Mouse (Mus musculus): Measurements from ENCODE around the gene Sh2b1. TPM values are rescaled to one million over a fixed set of nuclear protein-coding genes. Genes with fewer than 3 reads are reported as not detected.
"Not testable (repeated sequence)": the region's sequence is repeated elsewhere in the genome, so short reads cannot be mapped to it uniquely, and the experiment has no call there.

The Sh2b1 gene
- polyA plus RNA-seq, 1 experiment from 2014 or later, result 55.5 TPM

DNA sequence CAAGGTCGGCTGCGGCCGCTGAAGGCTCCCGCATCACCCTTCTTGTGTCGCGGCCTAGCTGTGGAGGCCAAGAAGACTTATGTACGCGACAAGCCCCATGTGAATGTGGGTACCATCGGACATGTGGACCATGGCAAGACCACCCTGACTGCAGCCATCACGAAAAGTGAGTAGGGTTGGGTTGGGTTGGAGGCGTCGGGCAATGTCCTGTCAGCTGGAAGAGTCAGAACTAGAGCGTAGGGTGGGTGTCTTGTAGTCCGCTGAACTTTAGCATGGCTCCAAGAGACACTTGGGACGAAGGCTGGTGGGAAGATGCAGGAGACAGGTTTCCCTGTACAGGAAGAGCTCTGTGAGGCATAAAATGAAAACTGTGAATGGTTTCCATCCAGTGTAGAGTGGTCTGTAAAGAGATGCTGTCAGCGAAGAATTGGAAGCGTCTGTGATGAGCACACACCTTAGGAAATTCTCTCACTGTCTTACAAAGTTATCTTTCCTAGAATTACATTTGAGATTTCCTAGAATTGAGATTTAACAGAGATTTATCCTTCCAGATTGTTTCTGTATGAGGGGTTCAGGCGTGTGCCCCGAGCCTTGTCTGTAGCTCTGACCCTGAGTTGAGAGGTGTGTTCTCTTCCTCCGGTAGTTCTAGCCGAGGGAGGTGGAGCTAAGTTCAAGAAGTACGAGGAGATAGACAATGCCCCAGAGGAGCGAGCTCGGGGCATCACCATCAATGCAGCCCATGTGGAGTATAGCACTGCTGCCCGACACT lies 12.6 kb upstream of the Sh2b1 start:
- ATAC-seq (ENCODE audit: insufficient read depth, low FRiP score, low TSS enrichment), result peak; percentile 16; the same call in 1 of the 2 replicates
- H3K36me3 ChIP-seq (ENCODE audit: control insufficient read depth, insufficient read depth, low read length); DNase-seq (ENCODE audit: low spot score); H3K27ac ChIP-seq (ENCODE audit: low read depth, low read length); H3K9me3 ChIP-seq (ENCODE audit: control insufficient read depth, low read length); H3K27me3 ChIP-seq (ENCODE audit: control insufficient read depth, insufficient read depth, low read length); H3K4me1 ChIP-seq (ENCODE audit: control insufficient read depth, insufficient read depth, low read length): not testable (repeated sequence)
- H3K4me2 ChIP-seq (ENCODE audit: low read depth), result peak overlapping the region; percentile 94
- peak overlapping the region; percentile 62 for H3K4me3 ChIP-seq (ENCODE audit: low read depth, low read length)
- peak overlapping the region; percentile 53 for H3K9ac ChIP-seq (ENCODE audit: low read length)
- 23% methylated on average over 20 of the region's 25 CpGs for WGBS

DNA sequence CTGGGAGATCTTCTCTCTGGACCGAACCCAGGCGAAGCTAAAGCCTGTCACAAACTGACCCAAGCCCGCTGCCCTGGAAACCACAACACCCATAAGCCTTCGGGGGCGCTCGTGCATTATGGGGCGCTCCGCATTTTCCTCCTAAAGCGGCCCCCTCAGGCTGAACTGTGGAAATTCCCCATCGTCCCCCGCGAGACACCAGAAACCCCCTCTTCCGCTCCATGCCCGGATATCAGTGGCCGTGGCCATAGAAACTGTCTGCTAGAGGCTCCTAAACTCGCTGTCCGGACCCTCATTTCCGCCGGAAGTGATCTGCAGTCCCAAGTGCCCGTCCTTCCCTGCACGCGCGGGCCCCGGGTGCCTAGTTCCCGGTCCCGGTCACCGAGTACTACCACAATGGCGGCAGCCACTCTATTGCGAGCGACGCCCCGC lies 11.8 kb upstream of the Sh2b1 start, which contains the start of gene Tufm:
TSS of gene Tufm (plus strand) at position 310 of the 432 bp plus-strand sequence.
- Histone ChIP-seq H3K36me3 (ENCODE audit: control insufficient read depth, insufficient read depth, low read length) (peaks cover 2% of the 10 kb centered on the region), H3K4me2 (ENCODE audit: low read depth) (peak within 1 kb of the TSS; percentile 94), H3K9me3 (ENCODE audit: control insufficient read depth, low read length) (no peaks in the 10 kb centered on the region), H3K4me1 (ENCODE audit: control insufficient read depth, insufficient read depth, low read length) (peaks cover 8% of the 10 kb centered on the region; the same call in 1 of the 2 replicates), H3K27ac (ENCODE audit: low read depth, low read length) (peak within 1 kb of the TSS; percentile 56; the same call in 1 of the 2 replicates), H3K4me3 (ENCODE audit: low read depth, low read length) (peak within 1 kb of the TSS; percentile 62), H3K9ac (ENCODE audit: low read length) (peak within 1 kb of the TSS; percentile 53), H3K27me3 (ENCODE audit: control insufficient read depth, insufficient read depth, low read length) (no peaks in the 10 kb centered on the region)
- peak; percentile 94 for DNase-seq (ENCODE audit: low spot score)
- peak; percentile 88 for ATAC-seq (ENCODE audit: insufficient read depth, low FRiP score, low TSS enrichment)
- WGBS, result under 1% methylated on average over 32 of the region's 32 CpGs

DNA sequence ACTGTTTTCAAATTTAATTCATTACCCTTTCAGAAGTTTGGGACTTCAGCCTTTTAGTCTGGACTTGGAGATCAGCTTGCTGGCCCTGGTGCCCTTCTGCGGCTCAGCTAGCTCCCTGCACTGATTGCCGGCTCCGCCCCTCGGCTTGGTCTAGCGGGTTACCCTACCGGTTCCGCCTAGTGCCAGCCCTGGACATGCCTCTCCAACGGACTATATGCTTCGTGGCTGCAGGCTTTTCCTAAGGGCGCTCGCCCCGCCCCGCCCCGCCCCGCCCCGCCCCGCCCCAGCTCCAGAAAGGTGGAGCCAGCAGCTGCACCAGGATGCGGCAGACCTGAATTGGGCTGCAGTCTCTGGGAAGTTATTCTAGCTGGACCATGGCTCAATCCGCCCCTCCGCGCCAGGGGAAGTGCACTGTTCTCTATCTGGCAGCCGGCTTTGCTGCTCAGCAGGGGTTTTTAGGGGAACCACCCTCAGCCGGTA lies 7.2 kb upstream of the Sh2b1 start:
- WGBS, result under 1% methylated on average over 22 of the region's 23 CpGs
- 0 out of 2 replicates have a peak, but pooled peaks cover 2% of the 10 kb centered on the region for H3K4me1 ChIP-seq (ENCODE audit: control insufficient read depth, insufficient read depth, low read length)
- no peaks in the 10 kb centered on the region for H3K9me3 ChIP-seq (ENCODE audit: control insufficient read depth, low read length)
- no peaks in the 10 kb centered on the region for H3K36me3 ChIP-seq (ENCODE audit: control insufficient read depth, insufficient read depth, low read length)
- DNase-seq (ENCODE audit: low spot score) (peak; percentile 67), ATAC-seq (ENCODE audit: insufficient read depth, low FRiP score, low TSS enrichment) (peak; percentile 64; the same call in 1 of the 2 replicates)
- H3K4me3 ChIP-seq (ENCODE audit: low read depth, low read length), result peak overlapping the region; percentile 15; the same call in 1 of the 2 replicates
- peak overlapping the region; percentile 41 for H3K4me2 ChIP-seq (ENCODE audit: low read depth)
- peak overlapping the region; percentile 41 for H3K9ac ChIP-seq (ENCODE audit: low read length)
- 0 out of 2 replicates have a peak overlapping the region, but pooled peaks have one; percentile 49 for H3K27ac ChIP-seq (ENCODE audit: low read depth, low read length)
- H3K27me3 ChIP-seq (ENCODE audit: control insufficient read depth, insufficient read depth, low read length), result no peaks in the 10 kb centered on the region

DNA sequence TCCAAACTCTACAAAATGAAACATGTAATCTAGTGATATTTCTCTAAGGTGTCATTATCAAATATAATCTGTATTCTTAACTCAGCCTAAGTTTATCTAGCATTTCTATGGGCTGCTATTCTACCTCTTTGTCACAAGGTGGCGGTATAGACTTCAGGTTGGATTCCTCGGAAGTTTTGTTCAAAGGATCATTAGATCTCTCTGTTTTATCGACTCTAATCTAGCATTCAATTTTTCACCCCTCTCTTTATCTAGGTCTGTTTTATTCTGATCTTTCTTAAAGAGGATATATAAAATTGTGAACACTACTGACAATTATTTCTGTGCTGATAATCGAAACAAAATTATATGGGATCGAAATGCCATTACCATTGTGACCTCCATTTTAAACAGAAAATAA lies 6.5 kb upstream of the Sh2b1 start:
- H3K4me3 ChIP-seq (ENCODE audit: low read depth, low read length), result no peak overlapping the region
- no peaks in the 10 kb centered on the region for H3K27me3 ChIP-seq (ENCODE audit: control insufficient read depth, insufficient read depth, low read length)
- DNase-seq (ENCODE audit: low spot score), result no peak
- no peak overlapping the region for H3K9ac ChIP-seq (ENCODE audit: low read length)
- no peak overlapping the region for H3K27ac ChIP-seq (ENCODE audit: low read depth, low read length)
- WGBS, result 19% methylated on average over 5 of the region's 5 CpGs
- no peaks in the 10 kb centered on the region for H3K9me3 ChIP-seq (ENCODE audit: control insufficient read depth, low read length)
- no peak overlapping the region for H3K4me2 ChIP-seq (ENCODE audit: low read depth)
- no peaks in the 10 kb centered on the region for H3K36me3 ChIP-seq (ENCODE audit: control insufficient read depth, insufficient read depth, low read length)
- 0 out of 2 replicates have a peak, but pooled peaks cover 2% of the 10 kb centered on the region for H3K4me1 ChIP-seq (ENCODE audit: control insufficient read depth, insufficient read depth, low read length)
- ATAC-seq (ENCODE audit: insufficient read depth, low FRiP score, low TSS enrichment), result no peak

DNA sequence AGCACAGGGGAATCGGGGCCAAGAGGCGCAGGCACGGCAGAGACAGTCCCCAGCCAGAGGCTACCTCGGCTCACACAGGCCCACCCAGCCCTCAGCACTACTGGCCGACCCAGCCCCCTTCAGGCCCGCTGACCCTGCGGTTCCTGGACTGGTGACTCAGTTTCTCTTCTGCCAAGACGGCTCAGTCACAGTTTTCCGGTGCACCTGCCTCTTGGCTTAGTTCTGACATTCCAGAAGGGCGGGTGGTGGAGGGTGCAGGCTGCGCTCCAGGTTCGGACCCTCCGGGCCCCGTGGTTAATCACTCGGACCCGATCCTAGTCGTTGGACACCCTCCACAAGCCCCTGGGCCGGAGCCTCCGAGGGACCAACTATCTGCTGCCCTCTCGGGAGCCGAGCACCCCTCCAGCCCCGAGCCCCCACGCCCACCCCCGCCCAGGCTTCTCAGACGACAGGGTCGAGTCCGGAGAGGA lies 703 bp downstream of the Sh2b1 start:
- ATAC-seq (ENCODE audit: insufficient read depth, low FRiP score, low TSS enrichment), result peak; percentile 43
- Histone ChIP-seq H3K4me1 (ENCODE audit: control insufficient read depth, insufficient read depth, low read length) (peaks cover 13% of the 10 kb centered on the region), H3K9me3 (ENCODE audit: control insufficient read depth, low read length) (no peaks in the 10 kb centered on the region), H3K27me3 (ENCODE audit: control insufficient read depth, insufficient read depth, low read length) (no peaks in the 10 kb centered on the region), H3K4me3 (ENCODE audit: low read depth, low read length) (peak overlapping the region; percentile 95), H3K27ac (ENCODE audit: low read depth, low read length) (peak overlapping the region; percentile 94), H3K9ac (ENCODE audit: low read length) (peak overlapping the region; percentile 94), H3K4me2 (ENCODE audit: low read depth) (peak overlapping the region; percentile 94), H3K36me3 (ENCODE audit: control insufficient read depth, insufficient read depth, low read length) (peaks cover 12% of the 10 kb centered on the region)
- no peak for DNase-seq (ENCODE audit: low spot score)
- WGBS, result 2% methylated on average over 26 of the region's 27 CpGs

DNA sequence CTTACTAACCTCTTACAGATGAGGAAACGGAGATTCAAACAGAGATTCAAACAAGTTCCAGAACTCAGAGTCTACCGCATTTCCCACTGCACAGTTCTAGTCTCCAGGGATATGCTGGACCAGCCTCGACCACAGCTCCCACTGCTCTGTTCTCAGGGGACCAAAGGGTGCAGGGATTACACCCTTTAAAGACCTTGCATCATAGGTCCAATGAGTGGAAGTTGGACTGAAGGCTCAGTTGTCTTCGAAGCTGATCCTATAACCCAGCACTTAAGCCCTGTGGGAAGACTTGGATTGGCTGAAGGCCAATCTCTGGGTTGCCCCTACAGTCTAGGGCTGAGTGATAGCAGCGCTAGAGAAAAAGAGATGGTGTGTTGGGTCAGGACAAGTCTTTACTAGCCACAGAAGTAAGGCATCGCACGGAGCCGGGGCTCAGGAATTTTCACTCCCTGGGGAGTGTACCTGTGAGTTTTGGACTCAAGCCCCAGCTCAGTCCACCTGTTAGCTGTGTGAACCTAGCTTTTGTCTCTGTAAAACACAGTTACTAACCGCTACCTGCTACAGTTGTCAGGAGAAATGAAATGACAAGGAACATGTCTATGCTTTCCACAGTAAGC lies 1.6 kb downstream of the Sh2b1 start:
- Histone ChIP-seq H3K36me3 (ENCODE audit: control insufficient read depth, insufficient read depth, low read length) (peaks cover 18% of the 10 kb centered on the region), H3K4me1 (ENCODE audit: control insufficient read depth, insufficient read depth, low read length) (peaks cover 13% of the 10 kb centered on the region), H3K9me3 (ENCODE audit: control insufficient read depth, low read length) (no peaks in the 10 kb centered on the region), H3K9ac (ENCODE audit: low read length) (peak overlapping the region; percentile 94), H3K27ac (ENCODE audit: low read depth, low read length) (no peak overlapping the region), H3K27me3 (ENCODE audit: control insufficient read depth, insufficient read depth, low read length) (no peaks in the 10 kb centered on the region), H3K4me2 (ENCODE audit: low read depth) (peak overlapping the region; percentile 94), H3K4me3 (ENCODE audit: low read depth, low read length) (peak overlapping the region; percentile 95)
- no peak for DNase-seq (ENCODE audit: low spot score)
- 94% methylated on average over 9 of the region's 9 CpGs for WGBS
- no peak for ATAC-seq (ENCODE audit: insufficient read depth, low FRiP score, low TSS enrichment)

DNA sequence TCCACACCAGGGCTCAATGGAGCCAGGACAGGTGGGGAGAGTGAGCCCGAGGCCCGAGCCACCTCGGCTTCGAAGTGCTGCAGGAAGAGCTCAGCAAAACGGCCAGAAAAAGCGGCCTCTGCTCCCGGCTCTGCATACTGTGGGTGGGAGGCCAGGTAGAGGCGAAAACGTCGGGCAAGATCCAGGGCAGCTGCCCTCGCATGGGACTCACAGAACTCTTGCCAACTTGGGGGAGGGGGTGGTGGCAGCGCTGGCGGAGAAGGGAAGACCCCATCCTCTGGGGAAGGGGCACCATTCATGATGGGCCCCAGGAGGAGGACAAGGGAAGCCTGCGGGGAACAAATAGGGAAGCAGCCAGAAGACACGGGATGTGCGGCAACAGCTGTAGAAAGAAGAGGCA lies 2.5 kb downstream of the Sh2b1 start:
- Histone ChIP-seq H3K4me1 (ENCODE audit: control insufficient read depth, insufficient read depth, low read length) (peaks cover 13% of the 10 kb centered on the region), H3K36me3 (ENCODE audit: control insufficient read depth, insufficient read depth, low read length) (peaks cover 20% of the 10 kb centered on the region), H3K27me3 (ENCODE audit: control insufficient read depth, insufficient read depth, low read length) (no peaks in the 10 kb centered on the region), H3K9me3 (ENCODE audit: control insufficient read depth, low read length) (no peaks in the 10 kb centered on the region), H3K4me3 (ENCODE audit: low read depth, low read length) (no peak overlapping the region), H3K9ac (ENCODE audit: low read length) (no peak overlapping the region), H3K27ac (ENCODE audit: low read depth, low read length) (no peak overlapping the region), H3K4me2 (ENCODE audit: low read depth) (no peak overlapping the region)
- ATAC-seq (ENCODE audit: insufficient read depth, low FRiP score, low TSS enrichment) (no peak), DNase-seq (ENCODE audit: low spot score) (no peak)
- WGBS, result 99% methylated on average over 16 of the region's 16 CpGs

DNA sequence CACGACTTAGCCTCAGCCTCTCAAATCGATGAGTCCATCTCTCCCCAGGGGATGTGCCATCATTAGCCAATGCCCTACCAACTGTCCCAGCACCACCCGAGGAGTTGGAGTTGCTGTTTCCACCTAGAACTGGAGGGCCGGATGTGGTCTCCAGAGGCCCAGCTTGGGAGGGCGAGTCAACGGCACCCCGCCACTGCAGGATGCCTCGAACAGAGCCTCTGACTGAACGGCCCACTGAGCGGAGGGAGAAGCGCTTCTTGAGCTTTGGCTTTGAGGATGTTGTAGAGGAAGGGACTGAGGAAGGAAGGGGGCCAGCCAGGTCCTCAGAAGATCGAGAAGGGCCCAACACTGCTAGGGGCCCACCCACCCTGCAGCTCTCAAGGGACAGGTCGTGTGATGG lies 2.9 kb downstream of the Sh2b1 start:
- no peak overlapping the region for H3K4me3 ChIP-seq (ENCODE audit: low read depth, low read length)
- H3K9ac ChIP-seq (ENCODE audit: low read length), result no peak overlapping the region
- DNase-seq (ENCODE audit: low spot score) (no peak), ATAC-seq (ENCODE audit: insufficient read depth, low FRiP score, low TSS enrichment) (no peak)
- H3K27ac ChIP-seq (ENCODE audit: low read depth, low read length), result no peak overlapping the region
- peaks cover 24% of the 10 kb centered on the region for H3K36me3 ChIP-seq (ENCODE audit: control insufficient read depth, insufficient read depth, low read length)
- no peaks in the 10 kb centered on the region for H3K9me3 ChIP-seq (ENCODE audit: control insufficient read depth, low read length)
- peaks cover 13% of the 10 kb centered on the region for H3K4me1 ChIP-seq (ENCODE audit: control insufficient read depth, insufficient read depth, low read length)
- H3K27me3 ChIP-seq (ENCODE audit: control insufficient read depth, insufficient read depth, low read length), result no peaks in the 10 kb centered on the region
- no peak overlapping the region for H3K4me2 ChIP-seq (ENCODE audit: low read depth)
- 92% methylated on average over 13 of the region's 13 CpGs for WGBS

Data from neural tube, embryonic 11.5 days (tissue).